Mouse (Mus musculus) G1E (cell line): ENCODE measurements around the gene Eif4h.

Source experiments
- CTCF ChIP-seq: IDR thresholded peaks from 2 replicates; pipeline ENCODE4 v1.5.1; 2012; ENCODE audit warnings: low read depth, low read length, inconsistent platforms, mixed read lengths
- GATA1 ChIP-seq: IDR thresholded peaks from 2 replicates; pipeline ENCODE4 v1.6.1; 2012; ENCODE audit warnings: borderline replicate concordance, low read length, inconsistent platforms, mixed read lengths
- GATA2 ChIP-seq: IDR thresholded peaks from 2 replicates; pipeline ENCODE4 v1.6.1; 2012; ENCODE audit warnings: low read depth, low read length, inconsistent platforms, borderline replicate concordance
- TAL1 ChIP-seq: conservative IDR thresholded peaks from 2 replicates; pipeline ENCODE4 v1.6.1; 2012; ENCODE audit warnings: low read depth, low read length, inconsistent platforms, mixed read lengths

DNA sequence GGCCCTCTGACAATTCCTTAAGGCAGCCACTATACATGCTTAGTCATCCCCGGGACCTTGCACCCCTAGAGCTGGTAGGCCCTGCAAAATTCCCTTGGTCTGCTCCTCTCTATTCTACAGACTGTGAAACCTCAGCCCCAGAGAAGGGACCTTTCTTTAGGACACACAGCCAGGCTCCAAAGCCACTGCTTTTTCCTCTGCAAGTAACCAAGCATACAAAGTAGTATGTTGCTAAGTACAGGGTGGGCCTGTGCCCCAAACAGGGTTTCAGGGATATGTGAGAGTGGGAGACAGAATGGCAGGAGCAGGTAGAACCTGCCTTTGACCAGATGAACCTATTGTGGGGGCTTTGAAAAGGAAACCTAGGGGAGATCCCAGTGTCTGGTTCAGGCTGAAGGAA lies 47.9 kb upstream of the Eif4h start:
- TF ChIP-seq CTCF (no peak), TAL1 (no peak), GATA1 (no peak), GATA2 (no peak)
